Mouse (Mus musculus) thymus, adult 18-20 months (tissue): ENCODE data around the gene Gm11492.

Experiments
- DNase-seq, 2 experiments: peaks; one replicate each; pipeline ENCODE4 v3.0.0; 2022; ENCODE audit warnings: mixed read lengths in 2 of 2

Gm11492 gene

GRCm38 (mm10) chr11:87602234-87602633, 35.8 kb downstream of the Gm11492 start:
- DNase-seq, result no peak

- no peak for DNase-seq
Measured at GRCm38 (mm10) chr11:87603571-87603970, 37.1 kb downstream of the Gm11492 start.

- no peak for DNase-seq
Measured at GRCm38 (mm10) chr11:87609264-87609663, 42.8 kb downstream of the Gm11492 start.

GRCm38 (mm10) chr11:87611547-87611946, 45.1 kb downstream of the Gm11492 start:
- DNase-seq, result no peak

GRCm38 (mm10) chr11:87613972-87614371, 47.5 kb downstream of the Gm11492 start:
- DNase-seq, result no peak

- DNase-seq, result no peak
Measured at GRCm38 (mm10) chr11:87615551-87615950, 49.1 kb downstream of the Gm11492 start.

GRCm38 (mm10) chr11:87615952-87616351, 49.5 kb downstream of the Gm11492 start:
- DNase-seq, result no peak

- no peak for DNase-seq
Measured at GRCm38 (mm10) chr11:87616790-87617474, 50.5 kb downstream of the Gm11492 start, which contains the start of gene Hsf5. Hsf5 (plus strand) TSS chr11:87617164.

- DNase-seq, result no peak
Measured at GRCm38 (mm10) chr11:87617606-87618005, 51.2 kb downstream of the Gm11492 start.
